Mouse (Mus musculus) intestine, embryonic 16.5 days (tissue): ENCODE data around the gene Nup160. TPM values are rescaled to one million over a fixed set of nuclear protein-coding genes. Genes with fewer than 3 reads are reported as not detected.

ENCODE experiments used
- ATAC-seq: fragments of 200-750 bp; cut with Nextera tagmentation; 2 replicates; pipeline ENCODE4 v1.8.0; 2017; ENCODE audit warnings: moderate TSS enrichment, moderate library complexity
- H3K27ac ChIP-seq: fragments of 300-500 bp; sonication (generic); 2 replicates; pipeline ENCODE4 v1.5.1; 2014; ENCODE audit warnings: mild to moderate bottlenecking, low read length
- H3K27me3 ChIP-seq: fragments of 300-500 bp; sonication (generic); replicated peaks from 2 replicates; pipeline ENCODE4 v1.6.1; 2014; ENCODE audit warnings: low read length, control low read depth, mixed read lengths; ENCODE audit not compliant: control insufficient read depth, insufficient read depth
- H3K36me3 ChIP-seq: fragments of 300-500 bp; sonication (generic); 2 replicates; pipeline ENCODE4 v1.6.1; 2014; ENCODE audit warnings: low read length, control low read depth; ENCODE audit not compliant: control insufficient read depth, insufficient read depth
- H3K4me1 ChIP-seq: fragments of 300-500 bp; sonication (generic); 2 replicates; pipeline ENCODE4 v1.6.1; 2014; ENCODE audit warnings: low read length, control low read depth, mixed read lengths; ENCODE audit not compliant: control insufficient read depth, insufficient read depth
- H3K4me2 ChIP-seq: fragments of 300-500 bp; sonication (generic); 2 replicates; pipeline ENCODE4 v1.6.1; 2014; ENCODE audit warnings: low read depth, low read length, control low read depth
- H3K4me3 ChIP-seq: fragments of 300-500 bp; sonication (generic); 2 replicates; pipeline ENCODE4 v1.5.1; 2014; ENCODE audit warnings: mild to moderate bottlenecking, low read length
- H3K9ac ChIP-seq: fragments of 300-500 bp; sonication (generic); 2 replicates; pipeline ENCODE4 v1.6.1; 2014; ENCODE audit warnings: low read depth, low read length
- H3K9me3 ChIP-seq: fragments of 300-500 bp; sonication (generic); 2 replicates; pipeline ENCODE4 v1.6.1; 2016; ENCODE audit warnings: low read length, control low read depth; ENCODE audit not compliant: control insufficient read depth
- WGBS: fragments of 180-500 bp; shearing (Covaris S2); extraction: QIAGEN DNeasy Blood & Tissue Kit; methylation state at CpG from one replicate; pipeline ENCODE4 v1.1.7; 2014; 5-methylcytosine and 5-hydroxymethylcytosine counted together
- polyA plus RNA-seq: library from polyadenylated mRNA; unstranded; fragments of >200 nt; fragmentation: Nextera tagmentation; extraction: Ambion mirVana; gene quantifications from 2 replicates; pipeline ENCODE4 v1.2.1, GENCODE M21; 2015

Nup160 gene
- polyA plus RNA-seq, 1 experiment from 2014 or later = 34.2 TPM

DNA sequence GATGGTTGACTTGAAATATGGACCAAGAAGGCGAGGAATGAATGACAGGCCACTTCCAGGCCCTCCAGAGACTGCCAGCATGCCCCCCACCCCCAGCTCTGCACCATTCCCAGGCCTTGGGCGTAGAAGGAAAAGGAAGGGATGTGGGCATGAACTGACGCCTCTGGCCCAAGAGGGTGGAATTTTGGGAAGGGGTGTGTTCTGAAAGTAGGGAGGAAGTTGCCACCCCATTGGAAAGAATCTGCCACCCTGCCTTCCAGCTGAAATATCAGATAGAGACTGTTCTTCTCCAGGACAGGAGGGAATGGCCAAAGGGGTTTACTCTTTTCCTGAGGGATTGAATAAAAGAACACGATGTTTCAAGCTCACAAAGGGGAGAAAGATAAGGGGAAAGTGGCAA lies 18.4 kb upstream of the Nup160 start:
- no peak overlapping the region for H3K27ac ChIP-seq
- no peaks in the 10 kb centered on the region; the same call in 1 of the 2 replicates for H3K4me1 ChIP-seq
- no peak overlapping the region for H3K4me3 ChIP-seq
- H3K4me2 ChIP-seq = no peak overlapping the region
- H3K9ac ChIP-seq = no peak overlapping the region
- WGBS = 77% methylated on average over 4 of the region's 4 CpGs
- no peaks in the 10 kb centered on the region for H3K9me3 ChIP-seq
- no peak for ATAC-seq
- no peaks in the 10 kb centered on the region for H3K27me3 ChIP-seq
- H3K36me3 ChIP-seq = no peaks in the 10 kb centered on the region

DNA sequence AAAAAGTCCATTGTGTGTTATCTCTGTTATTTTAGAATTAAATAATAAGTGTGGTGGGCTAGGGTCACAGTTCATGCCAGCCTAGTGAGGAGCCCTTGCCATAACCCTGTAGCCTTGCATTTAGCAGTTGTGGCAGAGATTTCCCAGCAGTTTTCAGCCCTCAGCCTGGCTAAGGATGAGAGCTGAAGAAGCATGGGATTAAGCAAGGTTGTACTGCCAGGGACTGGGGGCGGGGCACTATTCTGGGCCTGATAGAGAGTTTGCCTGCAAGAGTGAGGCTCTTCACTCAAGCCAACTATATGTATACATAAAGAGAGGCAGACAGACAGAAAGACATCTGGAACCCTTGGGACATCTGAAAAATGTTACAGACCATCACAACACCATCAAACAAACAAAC lies 18.0 kb upstream of the Nup160 start:
- Histone ChIP-seq H3K27ac (no peak overlapping the region), H3K27me3 (no peaks in the 10 kb centered on the region), H3K36me3 (no peaks in the 10 kb centered on the region), H3K4me2 (no peak overlapping the region), H3K9ac (no peak overlapping the region), H3K4me3 (no peak overlapping the region), H3K4me1 (no peaks in the 10 kb centered on the region; the same call in 1 of the 2 replicates), H3K9me3 (no peaks in the 10 kb centered on the region)
- no peak for ATAC-seq
- WGBS = 81% methylated on average over 1 of the region's 1 CpGs

DNA sequence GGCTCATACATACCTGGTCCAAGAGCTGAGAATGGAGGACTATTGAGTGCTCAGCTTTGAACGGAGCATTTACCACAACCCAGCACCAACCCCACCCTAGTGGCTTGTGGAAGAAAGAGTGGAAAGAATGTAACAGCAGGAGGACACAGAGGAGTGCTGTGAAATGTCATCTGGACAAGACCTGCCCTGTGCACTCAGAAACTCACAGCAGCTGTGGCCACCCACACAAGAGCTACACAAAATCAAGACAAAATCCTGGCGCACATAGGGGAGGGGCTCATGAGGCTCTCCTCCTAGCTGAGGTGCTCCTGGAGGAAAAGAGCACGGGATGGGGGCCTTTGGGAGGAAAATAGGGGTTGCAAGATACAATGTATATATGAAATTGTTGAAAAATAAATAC lies 17.4 kb upstream of the Nup160 start:
- Histone ChIP-seq H3K36me3 (no peaks in the 10 kb centered on the region), H3K9ac (no peak overlapping the region), H3K4me1 (no peaks in the 10 kb centered on the region; the same call in 1 of the 2 replicates), H3K9me3 (no peaks in the 10 kb centered on the region), H3K27ac (no peak overlapping the region), H3K27me3 (no peaks in the 10 kb centered on the region), H3K4me2 (no peak overlapping the region), H3K4me3 (no peak overlapping the region)
- no peak for ATAC-seq
- 65% methylated on average over 3 of the region's 3 CpGs for WGBS

DNA sequence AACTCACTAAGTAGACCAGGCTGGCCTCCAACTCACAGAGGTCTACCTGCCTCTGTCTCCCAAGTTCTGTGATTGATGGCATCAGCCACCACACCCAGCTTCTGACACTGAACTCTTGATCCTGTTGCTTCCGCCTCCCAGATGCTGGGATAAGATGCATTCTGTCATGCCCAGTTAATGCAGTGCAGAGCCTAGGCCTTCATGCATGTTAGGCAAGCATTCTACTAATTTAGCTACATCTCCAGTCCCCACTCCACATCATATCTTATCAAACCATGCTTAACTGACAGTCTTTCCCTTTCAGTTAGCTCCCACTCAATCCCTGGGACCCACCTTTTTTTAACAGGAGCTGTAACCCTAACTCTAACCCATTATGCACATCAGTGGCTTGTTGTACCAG lies 16.1 kb upstream of the Nup160 start:
- Histone ChIP-seq H3K9me3 (no peaks in the 10 kb centered on the region), H3K27ac (no peak overlapping the region), H3K4me1 (no peaks in the 10 kb centered on the region; the same call in 1 of the 2 replicates), H3K36me3 (no peaks in the 10 kb centered on the region), H3K4me2 (no peak overlapping the region), H3K4me3 (no peak overlapping the region), H3K27me3 (no peaks in the 10 kb centered on the region), H3K9ac (no peak overlapping the region)
- ATAC-seq = peak; percentile 12
- 81% methylated on average over 1 of the region's 1 CpGs for WGBS

DNA sequence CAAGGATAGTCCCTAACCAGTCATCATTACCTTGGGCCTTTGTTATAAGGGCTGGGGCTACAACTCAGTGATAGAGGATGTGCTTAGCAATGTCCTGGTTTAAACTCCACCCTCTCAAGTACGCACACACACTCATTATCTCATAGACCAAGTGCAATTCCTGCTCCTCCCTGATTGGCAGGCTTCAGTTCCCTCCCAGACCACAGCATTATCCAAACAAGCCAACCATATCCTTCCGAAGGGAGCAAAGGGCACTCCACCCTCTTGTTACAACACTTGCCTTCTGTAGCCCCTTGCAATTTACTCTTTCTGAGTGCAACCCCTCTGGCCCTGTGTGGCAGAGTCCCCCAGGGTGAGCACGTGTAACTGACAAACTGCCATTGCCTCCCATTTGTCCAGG lies 15.6 kb upstream of the Nup160 start:
- ATAC-seq = peak; percentile 94
- H3K9me3 ChIP-seq = no peaks in the 10 kb centered on the region
- no peaks in the 10 kb centered on the region for H3K27me3 ChIP-seq
- no peaks in the 10 kb centered on the region for H3K36me3 ChIP-seq
- H3K4me2 ChIP-seq = no peak overlapping the region
- 29% methylated on average over 3 of the region's 3 CpGs for WGBS
- no peak overlapping the region for H3K4me3 ChIP-seq
- H3K4me1 ChIP-seq = no peaks in the 10 kb centered on the region; the same call in 1 of the 2 replicates
- H3K9ac ChIP-seq = no peak overlapping the region
- no peak overlapping the region for H3K27ac ChIP-seq

DNA sequence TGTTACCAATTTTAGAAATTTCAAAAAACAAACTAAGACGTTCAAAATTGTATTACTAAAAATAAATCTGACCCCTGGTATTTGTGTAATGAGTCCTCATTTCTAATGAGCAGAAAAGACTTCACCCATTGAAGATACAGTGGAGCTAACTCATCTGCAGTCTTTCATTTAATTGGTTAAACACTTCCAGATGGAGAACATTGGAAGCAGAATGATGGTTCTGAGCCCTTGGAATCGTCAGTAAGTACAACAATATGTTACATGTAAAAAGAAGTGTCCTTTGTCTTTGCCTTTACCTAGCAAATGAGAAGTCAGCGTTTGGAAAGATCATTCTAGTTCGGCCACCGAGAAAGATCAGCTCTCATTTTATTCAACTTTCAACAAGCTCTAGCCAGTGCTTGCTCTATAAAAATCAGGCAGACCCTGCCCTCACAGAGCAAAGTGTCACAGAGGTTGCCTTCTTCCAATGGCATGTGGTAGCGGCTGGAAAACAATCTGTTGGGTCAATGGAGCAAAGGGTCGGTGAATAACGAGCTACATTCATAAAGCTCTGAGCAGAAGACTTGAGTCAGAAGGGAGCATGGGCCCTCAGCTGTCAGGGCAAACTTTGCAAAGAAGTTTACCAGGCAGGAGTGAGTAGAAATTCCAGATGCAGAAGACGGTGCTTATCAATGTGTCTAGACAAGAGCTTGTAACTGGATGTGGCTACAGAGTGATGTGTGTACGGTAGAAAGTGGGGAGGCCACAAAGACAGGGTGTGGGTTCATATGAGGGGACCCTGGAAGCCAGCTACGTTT lies 10.2 kb upstream of the Nup160 start:
- no peak overlapping the region for H3K9ac ChIP-seq
- peak overlapping the region; percentile 72 for H3K27ac ChIP-seq
- H3K4me3 ChIP-seq = no peak overlapping the region
- H3K9me3 ChIP-seq = peaks cover 2% of the 10 kb centered on the region
- no peak for ATAC-seq
- H3K4me1 ChIP-seq = peaks cover 9% of the 10 kb centered on the region
- H3K27me3 ChIP-seq = no peaks in the 10 kb centered on the region
- no peak overlapping the region for H3K4me2 ChIP-seq
- WGBS = 60% methylated on average over 11 of the region's 11 CpGs
- no peaks in the 10 kb centered on the region for H3K36me3 ChIP-seq

DNA sequence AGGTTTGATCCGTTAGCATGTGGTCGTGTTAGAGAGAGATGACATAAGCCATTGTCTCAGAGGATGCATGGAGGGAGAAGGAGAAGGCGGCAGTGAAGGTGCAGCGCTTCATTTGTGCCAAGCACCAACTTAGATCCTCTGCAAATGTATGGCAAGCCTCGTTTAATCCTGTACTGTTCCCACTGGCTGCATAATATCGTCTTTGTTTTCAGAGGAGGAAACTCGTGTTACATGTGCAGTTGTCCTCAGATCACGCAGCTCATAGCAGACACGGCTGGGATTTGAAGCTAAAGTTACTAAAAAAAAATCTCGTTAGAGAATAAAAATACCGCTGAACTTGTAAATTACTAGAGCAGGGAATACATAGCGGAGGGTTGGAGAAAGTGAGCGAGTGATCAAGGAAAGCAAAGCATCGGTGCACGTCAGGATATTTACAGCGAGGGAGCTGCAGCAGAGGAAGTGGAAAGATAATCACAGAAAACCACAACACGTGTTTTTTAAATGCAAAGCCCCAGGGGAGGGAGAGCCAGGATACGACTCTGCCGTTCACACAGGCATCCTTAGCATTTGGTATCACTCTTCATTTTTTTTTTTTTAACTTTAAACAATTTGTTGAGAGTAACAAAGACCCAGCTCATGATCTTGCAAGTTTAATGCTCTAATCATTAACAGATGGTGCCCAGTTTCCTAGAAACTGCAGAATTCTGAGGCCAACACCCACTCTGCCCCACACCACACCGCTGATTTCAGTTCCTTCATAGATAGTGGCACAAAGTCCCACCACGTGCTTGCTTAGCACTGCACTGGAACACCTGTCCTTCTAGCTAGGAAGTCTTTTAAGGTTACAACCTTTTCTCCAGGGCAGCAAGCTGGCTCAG lies 9.4 kb upstream of the Nup160 start:
- Histone ChIP-seq H3K4me2 (peak overlapping the region; percentile 43), H3K36me3 (no peaks in the 10 kb centered on the region), H3K9me3 (peaks cover 2% of the 10 kb centered on the region), H3K4me1 (peaks cover 9% of the 10 kb centered on the region), H3K9ac (peak overlapping the region; percentile 1; the same call in 1 of the 2 replicates), H3K4me3 (peak overlapping the region; percentile 21), H3K27me3 (no peaks in the 10 kb centered on the region), H3K27ac (peak overlapping the region; percentile 72)
- 27% methylated on average over 21 of the region's 21 CpGs for WGBS
- ATAC-seq = peak; percentile 97

DNA sequence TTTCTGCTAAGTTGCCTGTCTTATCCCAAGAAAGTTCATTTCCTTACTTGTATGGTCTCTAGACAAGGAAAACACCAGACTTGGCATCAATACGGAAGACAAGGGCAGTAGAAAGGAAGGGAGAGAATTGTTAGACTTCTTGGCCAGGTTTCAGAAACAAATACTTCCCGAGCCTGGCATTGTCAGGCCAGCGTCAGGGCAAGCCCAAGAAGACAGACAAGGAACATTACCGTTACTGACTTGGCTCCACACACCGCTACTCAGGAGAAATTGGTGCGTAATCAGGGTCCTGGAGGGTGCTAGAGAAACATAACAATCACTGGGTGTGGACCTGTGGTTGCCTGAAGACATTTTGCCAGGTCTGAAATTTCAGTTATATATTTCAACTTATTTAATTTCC lies 6.7 kb upstream of the Nup160 start:
- Histone ChIP-seq H3K36me3 (no peaks in the 10 kb centered on the region), H3K9ac (no peak overlapping the region), H3K4me2 (no peak overlapping the region), H3K4me3 (no peak overlapping the region), H3K4me1 (peaks cover 9% of the 10 kb centered on the region), H3K9me3 (peaks cover 2% of the 10 kb centered on the region), H3K27me3 (no peaks in the 10 kb centered on the region), H3K27ac (no peak overlapping the region)
- WGBS = 87% methylated on average over 6 of the region's 6 CpGs
- no peak for ATAC-seq

DNA sequence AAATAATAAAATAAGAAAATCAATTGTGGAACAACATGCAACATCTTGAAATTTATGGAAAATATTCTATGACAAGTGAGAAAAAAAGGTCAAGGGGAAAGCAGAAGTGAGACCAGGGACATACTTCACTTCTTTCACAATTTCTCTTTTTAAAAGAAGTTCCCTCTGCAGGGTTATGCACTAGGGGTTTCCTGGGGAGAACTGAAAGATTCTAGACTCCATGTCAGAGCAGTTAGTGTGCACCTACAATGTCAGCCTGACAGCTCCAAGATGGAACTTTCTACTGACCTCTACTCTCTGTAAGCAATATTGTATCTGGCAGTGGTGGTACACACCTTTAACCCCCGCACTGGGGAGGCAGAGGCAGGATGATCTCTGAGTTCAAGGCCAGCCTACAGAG lies 3.7 kb upstream of the Nup160 start:
- Histone ChIP-seq H3K9me3 (peaks cover 2% of the 10 kb centered on the region), H3K4me1 (no peaks in the 10 kb centered on the region; the same call in none of the 2 replicates), H3K36me3 (no peaks in the 10 kb centered on the region), H3K9ac (no peak overlapping the region), H3K27ac (no peak overlapping the region), H3K4me2 (no peak overlapping the region), H3K27me3 (no peaks in the 10 kb centered on the region), H3K4me3 (no peak overlapping the region)
- ATAC-seq = no peak
- WGBS = 86% methylated on average over 1 of the region's 1 CpGs
